Mouse (Mus musculus): ENCODE measurements around the gene Aldh18a1.

DNA sequence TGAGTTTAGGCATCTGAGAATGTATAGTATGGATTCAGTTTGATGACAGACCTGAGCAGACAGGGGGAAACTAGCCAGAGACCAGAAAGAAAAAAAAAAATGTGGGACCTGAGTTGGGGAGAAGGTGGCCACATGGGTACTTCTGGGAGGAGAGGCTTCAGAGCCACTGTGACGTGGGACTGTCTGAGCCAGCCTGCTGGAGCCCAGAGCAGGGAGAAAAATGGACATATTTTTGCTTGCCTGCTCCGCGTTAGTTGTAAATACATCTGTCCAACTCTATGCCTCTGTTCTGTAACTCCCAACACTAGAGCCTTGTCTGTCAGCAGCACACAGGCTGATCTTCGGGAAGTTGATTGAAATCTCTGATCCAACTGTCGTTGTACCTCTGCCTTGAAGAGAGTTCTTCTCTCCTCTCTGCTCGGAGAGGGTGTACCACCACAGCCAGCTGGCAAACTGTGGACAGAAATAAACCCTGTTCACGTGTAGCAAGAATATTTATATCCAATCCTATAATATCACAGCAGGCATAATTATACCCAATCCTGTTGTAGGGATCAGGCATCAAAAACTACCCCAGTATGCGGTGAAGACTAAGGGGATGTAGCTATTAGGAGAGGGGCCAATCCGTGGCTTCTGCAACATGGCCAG, 61.8 kb downstream of the Aldh18a1 start:
- TF ChIP-seq CHD2 (IDR thresholded peaks at IDR 0.05; ENCODE audit: low read length), result no peak
- TF ChIP-seq MAX (IDR thresholded peaks at IDR 0.05; ENCODE audit: low read length), result no peak
- TF ChIP-seq ZMIZ1 (IDR thresholded peaks at IDR 0.05; ENCODE audit: low read depth, low read length), result no peak
- no peak for TF ChIP-seq PAX5 (IDR thresholded peaks at IDR 0.05; ENCODE audit: low read length)

Data from CH12.LX (cell line).